Mouse (Mus musculus): ENCODE results near the gene Gm5414. TPM values are rescaled to one million over a fixed set of nuclear protein-coding genes. Genes with fewer than 3 reads are reported as not detected.
A peak's percentile ranks its signal among the peaks of the same experiment; 100 is the strongest.

Gm5414 gene
- polyA plus RNA-seq (2012; ENCODE audit: insufficient read depth, insufficient read length, missing spikeins): not detected in 2 replicates

GRCm38 (mm10) chr15:101627884-101628283 lies at the start of gene Gm5414:
Gm5414 (minus strand) TSS chr15:101628188.
- no peak within 1 kb of the TSS for H3K4me3 ChIP-seq (ENCODE audit: insufficient read depth, low read length)
- no peak for TF ChIP-seq CTCF (IDR thresholded peaks at IDR 0.05; ENCODE audit: low read depth, low read length)
- no peak for TF ChIP-seq POLR2A (IDR thresholded peaks at IDR 0.05; ENCODE audit: borderline replicate concordance, low read depth, low read length)
- H3K4me1 ChIP-seq (ENCODE audit: control insufficient read depth, insufficient read depth, low read length): no peaks in the 10 kb centered on the region
- no peak within 1 kb of the TSS for H3K27ac ChIP-seq (ENCODE audit: insufficient read depth, low read depth, low read length)

DNA sequence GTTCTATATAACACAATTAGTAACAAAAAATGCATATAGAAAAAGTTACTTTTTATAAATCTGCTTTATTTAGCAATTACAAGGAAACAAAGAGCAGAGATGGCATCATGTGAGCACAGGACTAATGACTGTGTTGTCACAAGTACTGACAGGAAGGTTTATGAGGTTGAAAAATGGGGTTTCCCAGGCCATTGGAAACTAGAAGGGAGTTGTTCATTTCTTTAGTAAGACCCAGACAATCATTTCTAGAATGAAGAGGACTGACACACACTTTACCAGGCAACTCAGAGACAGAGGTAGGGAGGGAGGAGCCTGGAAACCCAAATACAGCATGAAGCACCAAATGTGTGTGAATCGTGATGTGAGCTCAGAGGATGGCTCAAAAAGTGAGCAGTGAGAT lies 48.0 kb upstream of the Gm5414 start:
- TF ChIP-seq POLR2A (IDR thresholded peaks at IDR 0.05; ENCODE audit: borderline replicate concordance, low read depth, low read length) (no peak), CTCF (IDR thresholded peaks at IDR 0.05; ENCODE audit: low read depth, low read length) (no peak)
- Histone ChIP-seq H3K4me1 (ENCODE audit: control insufficient read depth, insufficient read depth, low read length) (no peaks in the 10 kb centered on the region), H3K27ac (ENCODE audit: insufficient read depth, low read depth, low read length) (no peak overlapping the region), H3K4me3 (ENCODE audit: insufficient read depth, low read length) (no peak overlapping the region)

- H3K27ac ChIP-seq (ENCODE audit: insufficient read depth, low read depth, low read length): no peak overlapping the region
- no peak for TF ChIP-seq CTCF (IDR thresholded peaks at IDR 0.05; ENCODE audit: low read depth, low read length)
- no peak for TF ChIP-seq POLR2A (IDR thresholded peaks at IDR 0.05; ENCODE audit: borderline replicate concordance, low read depth, low read length)
- H3K4me1 ChIP-seq (ENCODE audit: control insufficient read depth, insufficient read depth, low read length): no peaks in the 10 kb centered on the region
- no peak overlapping the region for H3K4me3 ChIP-seq (ENCODE audit: insufficient read depth, low read length)
Observed at GRCm38 (mm10) chr15:101652736-101653265, 24.8 kb upstream of the Gm5414 start.

DNA sequence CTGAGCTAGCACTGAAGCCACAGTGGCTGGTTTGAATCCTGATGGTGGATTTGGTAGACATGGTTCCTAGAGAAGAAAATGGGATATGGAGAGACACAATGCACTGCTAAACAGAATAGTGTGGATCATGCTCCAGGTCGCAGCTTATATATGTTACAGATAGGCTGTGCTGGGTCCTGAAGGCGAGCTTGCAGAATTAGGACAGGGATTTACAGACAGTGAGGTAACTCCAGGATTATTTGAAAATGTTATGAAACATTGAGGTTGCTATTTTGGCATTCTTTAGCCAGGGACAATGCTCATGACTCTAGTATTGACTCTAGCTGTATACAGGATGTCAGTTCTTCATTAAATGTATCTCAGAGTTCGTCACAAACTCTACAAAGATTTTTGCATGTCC lies 19.3 kb upstream of the Gm5414 start, which contains the start of gene Gm5478:
Gene Gm5478 (minus strand): TSS at position 101 of the 400 bp plus-strand sequence.
- H3K27ac ChIP-seq (ENCODE audit: insufficient read depth, low read depth, low read length): no peak within 1 kb of the TSS
- H3K4me1 ChIP-seq (ENCODE audit: control insufficient read depth, insufficient read depth, low read length): no peaks in the 10 kb centered on the region
- no peak within 1 kb of the TSS for H3K4me3 ChIP-seq (ENCODE audit: insufficient read depth, low read length)
- no peak for TF ChIP-seq CTCF (IDR thresholded peaks at IDR 0.05; ENCODE audit: low read depth, low read length)
- no peak for TF ChIP-seq POLR2A (IDR thresholded peaks at IDR 0.05; ENCODE audit: borderline replicate concordance, low read depth, low read length)

DNA sequence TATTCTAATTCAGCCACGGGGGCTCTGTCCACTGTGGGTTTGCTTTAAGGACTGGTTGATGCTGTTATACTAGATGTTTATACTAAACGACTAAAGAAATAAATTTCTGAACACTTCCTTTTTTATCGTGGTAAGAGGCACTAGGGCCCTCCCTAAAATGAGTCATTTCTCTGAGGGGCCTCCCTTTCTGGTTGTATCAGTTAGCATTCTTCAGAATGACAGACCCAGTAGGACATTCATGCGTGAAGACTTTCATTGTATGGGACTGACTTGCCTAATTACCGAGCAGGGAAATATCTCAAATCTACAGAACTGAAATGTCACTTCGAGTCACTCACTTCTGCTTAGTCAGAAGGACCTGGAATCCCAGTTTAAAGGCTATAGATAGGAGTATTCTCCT lies 28.9 kb downstream of the Gm5414 start:
- Histone ChIP-seq H3K4me1 (ENCODE audit: control insufficient read depth, insufficient read depth, low read length) (peaks cover 4% of the 10 kb centered on the region; the same call in 1 of the 2 replicates), H3K27ac (ENCODE audit: insufficient read depth, low read depth, low read length) (peak overlapping the region; percentile 6; the same call in 1 of the 2 replicates), H3K4me3 (ENCODE audit: insufficient read depth, low read length) (no peak overlapping the region)
- TF ChIP-seq CTCF (IDR thresholded peaks at IDR 0.05; ENCODE audit: low read depth, low read length) (no peak), POLR2A (IDR thresholded peaks at IDR 0.05; ENCODE audit: borderline replicate concordance, low read depth, low read length) (no peak)

DNA sequence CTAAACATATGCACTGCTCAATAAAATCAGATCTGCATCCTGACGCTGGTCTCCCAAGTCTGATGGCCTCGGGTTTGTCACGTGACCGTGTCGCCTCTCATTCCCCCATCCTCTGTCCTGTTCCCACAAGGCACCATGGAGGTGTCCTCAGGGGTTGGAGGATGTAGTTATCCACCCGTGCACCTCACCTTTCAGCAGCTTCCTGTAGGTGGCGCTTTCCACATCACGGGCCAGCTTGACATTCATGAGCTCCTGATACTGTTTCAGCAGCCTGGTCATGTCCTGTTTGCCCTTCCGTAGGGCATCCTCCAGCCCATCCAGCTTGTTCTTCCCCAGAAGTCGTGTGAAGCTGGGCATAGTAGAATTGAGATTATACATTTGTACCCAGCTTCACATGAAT lies 39.8 kb downstream of the Gm5414 start:
- Histone ChIP-seq H3K4me1 (ENCODE audit: control insufficient read depth, insufficient read depth, low read length) (peaks cover 25% of the 10 kb centered on the region), H3K4me3 (ENCODE audit: insufficient read depth, low read length) (no peak overlapping the region), H3K27ac (ENCODE audit: insufficient read depth, low read depth, low read length) (no peak overlapping the region)
- TF ChIP-seq POLR2A (IDR thresholded peaks at IDR 0.05; ENCODE audit: borderline replicate concordance, low read depth, low read length): no peak
- TF ChIP-seq CTCF (IDR thresholded peaks at IDR 0.05; ENCODE audit: low read depth, low read length): no peak

DNA sequence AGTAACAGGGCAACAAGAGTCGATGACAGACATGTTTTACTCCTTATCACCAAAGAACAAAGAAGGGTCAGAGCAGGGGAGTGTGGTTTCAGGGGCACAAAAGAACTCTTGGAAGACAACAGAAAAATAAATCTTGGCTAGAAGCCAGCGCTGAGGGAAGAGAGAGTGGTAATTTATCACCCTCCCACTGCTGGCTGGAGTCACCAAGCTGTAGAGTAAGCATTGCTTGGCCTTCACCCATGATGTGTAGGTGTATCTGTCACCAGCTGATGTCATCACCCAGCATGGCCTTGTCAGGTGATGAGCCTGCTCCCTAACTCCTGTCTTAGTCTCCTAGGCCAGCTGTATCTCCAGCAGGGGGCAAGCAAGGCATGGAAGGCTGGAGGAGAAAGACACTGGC lies 43.5 kb downstream of the Gm5414 start:
- peaks cover 42% of the 10 kb centered on the region for H3K4me1 ChIP-seq (ENCODE audit: control insufficient read depth, insufficient read depth, low read length)
- no peak overlapping the region for H3K4me3 ChIP-seq (ENCODE audit: insufficient read depth, low read length)
- H3K27ac ChIP-seq (ENCODE audit: insufficient read depth, low read depth, low read length): 0 out of 2 replicates have a peak overlapping the region, but pooled peaks have one; percentile 82
- no peak for TF ChIP-seq POLR2A (IDR thresholded peaks at IDR 0.05; ENCODE audit: borderline replicate concordance, low read depth, low read length)
- TF ChIP-seq CTCF (IDR thresholded peaks at IDR 0.05; ENCODE audit: low read depth, low read length): no peak

GRCm38 (mm10) chr15:101583211-101583965 lies 44.6 kb downstream of the Gm5414 start:
- TF ChIP-seq CTCF (IDR thresholded peaks at IDR 0.05; ENCODE audit: low read depth, low read length) (no peak), POLR2A (IDR thresholded peaks at IDR 0.05; ENCODE audit: borderline replicate concordance, low read depth, low read length) (no peak)
- H3K27ac ChIP-seq (ENCODE audit: insufficient read depth, low read depth, low read length): peak overlapping the region; percentile 82

GRCm38 (mm10) chr15:101581701-101582100 lies 46.3 kb downstream of the Gm5414 start:
- H3K4me3 ChIP-seq (ENCODE audit: insufficient read depth, low read length): no peak overlapping the region
- H3K27ac ChIP-seq (ENCODE audit: insufficient read depth, low read depth, low read length): no peak overlapping the region
- TF ChIP-seq POLR2A (IDR thresholded peaks at IDR 0.05; ENCODE audit: borderline replicate concordance, low read depth, low read length): no peak
- TF ChIP-seq CTCF (IDR thresholded peaks at IDR 0.05; ENCODE audit: low read depth, low read length): no peak
- peaks cover 36% of the 10 kb centered on the region for H3K4me1 ChIP-seq (ENCODE audit: control insufficient read depth, insufficient read depth, low read length)

More at GRCm38 (mm10) chr15:101583211-101583965, 44.6 kb downstream of the Gm5414 start:
- 0 out of 2 replicates have a peak overlapping the region, but pooled peaks have one; percentile 2 for H3K4me3 ChIP-seq (ENCODE audit: insufficient read depth, low read length)
- H3K4me1 ChIP-seq (ENCODE audit: control insufficient read depth, insufficient read depth, low read length): peaks cover 36% of the 10 kb centered on the region

GRCm38 (mm10) chr15:101575506-101575905 lies 52.5 kb downstream of the Gm5414 start:
- Histone ChIP-seq H3K4me1 (ENCODE audit: control insufficient read depth, insufficient read depth, low read length) (peaks cover 2% of the 10 kb centered on the region; the same call in 1 of the 2 replicates), H3K4me3 (ENCODE audit: insufficient read depth, low read length) (no peak overlapping the region), H3K27ac (ENCODE audit: insufficient read depth, low read depth, low read length) (no peak overlapping the region)
- no peak for TF ChIP-seq POLR2A (IDR thresholded peaks at IDR 0.05; ENCODE audit: borderline replicate concordance, low read depth, low read length)
- no peak for TF ChIP-seq CTCF (IDR thresholded peaks at IDR 0.05; ENCODE audit: low read depth, low read length)

Other genes starting within 250 kb of the Gm5414 start
- gene Krt7, start 217.1 kb downstream of the Gm5414 start, polyA plus RNA-seq (2012; ENCODE audit: insufficient read depth, insufficient read length, missing spikeins): 0.48 TPM in 1 of 2 replicates, not detected in the other
- not detected in 2 replicates for gene Krt87, start 189.4 kb downstream of the Gm5414 start, polyA plus RNA-seq (2012; ENCODE audit: insufficient read depth, insufficient read length, missing spikeins)
- gene Krt88, start 180.4 kb downstream of the Gm5414 start, polyA plus RNA-seq (2012; ENCODE audit: insufficient read depth, insufficient read length, missing spikeins): not detected in 2 replicates
- not detected in 2 replicates for gene Krt81, start 164.4 kb downstream of the Gm5414 start, polyA plus RNA-seq (2012; ENCODE audit: insufficient read depth, insufficient read length, missing spikeins)
- gene Krt86, start 154.7 kb downstream of the Gm5414 start, polyA plus RNA-seq (2012; ENCODE audit: insufficient read depth, insufficient read length, missing spikeins): not detected in 2 replicates
- gene Krt83, start 136.7 kb downstream of the Gm5414 start, polyA plus RNA-seq (2012; ENCODE audit: insufficient read depth, insufficient read length, missing spikeins): not detected in 2 replicates
- not detected in 2 replicates for gene Gm49425, start 110.9 kb downstream of the Gm5414 start, polyA plus RNA-seq (2012; ENCODE audit: insufficient read depth, insufficient read length, missing spikeins)
- not detected in 2 replicates for gene Krt84, start 95.4 kb downstream of the Gm5414 start, polyA plus RNA-seq (2012; ENCODE audit: insufficient read depth, insufficient read length, missing spikeins)
- not detected in 2 replicates for gene Krt82, start 77.5 kb downstream of the Gm5414 start, polyA plus RNA-seq (2012; ENCODE audit: insufficient read depth, insufficient read length, missing spikeins)
- not detected in 2 replicates for gene Krt90, start 65.2 kb downstream of the Gm5414 start, polyA plus RNA-seq (2012; ENCODE audit: insufficient read depth, insufficient read length, missing spikeins)
- not detected in 2 replicates for gene Krt75, start 54.3 kb downstream of the Gm5414 start, polyA plus RNA-seq (2012; ENCODE audit: insufficient read depth, insufficient read length, missing spikeins)
- not detected in 2 replicates for gene Gm5478, start 19.2 kb upstream of the Gm5414 start, polyA plus RNA-seq (2012; ENCODE audit: insufficient read depth, insufficient read length, missing spikeins)
- gene Krt6b, start 52.1 kb upstream of the Gm5414 start, polyA plus RNA-seq (2012; ENCODE audit: insufficient read depth, insufficient read length, missing spikeins): not detected in 2 replicates
- not detected in 2 replicates for gene Krt6a, start 66.1 kb upstream of the Gm5414 start, polyA plus RNA-seq (2012; ENCODE audit: insufficient read depth, insufficient read length, missing spikeins)
- 0.36 TPM in 1 of 2 replicates, not detected in the other for gene Krt5, start 84.7 kb upstream of the Gm5414 start, polyA plus RNA-seq (2012; ENCODE audit: insufficient read depth, insufficient read length, missing spikeins)
- not detected in 2 replicates for gene Krt71, start 114.9 kb upstream of the Gm5414 start, polyA plus RNA-seq (2012; ENCODE audit: insufficient read depth, insufficient read length, missing spikeins)
- gene Krt72, start 158.3 kb upstream of the Gm5414 start, polyA plus RNA-seq (2012; ENCODE audit: insufficient read depth, insufficient read length, missing spikeins): not detected in 2 replicates
- not detected in 2 replicates for gene Krt73, start 174.2 kb upstream of the Gm5414 start, polyA plus RNA-seq (2012; ENCODE audit: insufficient read depth, insufficient read length, missing spikeins)
- not detected in 2 replicates for gene Krt2, start 190.0 kb upstream of the Gm5414 start, polyA plus RNA-seq (2012; ENCODE audit: insufficient read depth, insufficient read length, missing spikeins)
- not detected in 2 replicates for gene Krt1, start 222.6 kb upstream of the Gm5414 start, polyA plus RNA-seq (2012; ENCODE audit: insufficient read depth, insufficient read length, missing spikeins)
- gene Krt77, start 241.5 kb upstream of the Gm5414 start, polyA plus RNA-seq (2012; ENCODE audit: insufficient read depth, insufficient read length, missing spikeins): 0.19 and 0.27 TPM in 2 replicates